Mouse (Mus musculus) layer of hippocampus, postnatal 14 days (tissue): ENCODE measurements around the gene Nos1ap. TPM values are rescaled to one million over a fixed set of nuclear protein-coding genes. Genes with fewer than 3 reads are reported as not detected.
A peak's percentile ranks its signal among the peaks of the same experiment; 100 is the strongest.

ENCODE experiments used
- DNase-seq, 2 experiments: peaks; one replicate each; pipeline ENCODE4 v3.0.0; 2021 to 2022; ENCODE audit warnings: low spot score in 2 of 2, mixed read lengths in 1 of 2
- total RNA-seq, 2 experiments: library from RNA; stranded (reverse); gene quantifications; 2 replicates each; pipeline ENCODE4 v1.2.3; 2021

Nos1ap gene
- total RNA-seq, 2 experiments from 2014 or later, result 127 to 160 TPM

DNA sequence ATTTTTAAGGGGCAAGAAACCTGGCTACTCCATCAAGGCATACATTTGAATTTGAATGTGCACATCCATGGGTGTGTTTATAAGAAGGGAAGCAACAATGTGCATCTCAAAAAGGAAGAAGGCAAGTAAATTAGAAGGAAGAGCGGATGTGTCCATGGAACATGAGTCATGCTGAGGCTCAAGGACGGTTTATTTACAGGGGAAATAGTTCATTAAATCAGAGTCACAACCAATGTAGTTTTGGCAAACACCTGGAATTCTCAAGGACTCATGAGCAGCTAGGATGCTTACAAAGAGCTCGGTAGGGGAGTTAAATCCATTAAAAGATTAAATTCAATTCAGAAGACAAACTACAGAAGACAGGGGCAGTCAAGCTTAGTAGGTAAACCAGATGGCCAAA lies 169.7 kb downstream of the Nos1ap start:
- DNase-seq, result no peak

DNA sequence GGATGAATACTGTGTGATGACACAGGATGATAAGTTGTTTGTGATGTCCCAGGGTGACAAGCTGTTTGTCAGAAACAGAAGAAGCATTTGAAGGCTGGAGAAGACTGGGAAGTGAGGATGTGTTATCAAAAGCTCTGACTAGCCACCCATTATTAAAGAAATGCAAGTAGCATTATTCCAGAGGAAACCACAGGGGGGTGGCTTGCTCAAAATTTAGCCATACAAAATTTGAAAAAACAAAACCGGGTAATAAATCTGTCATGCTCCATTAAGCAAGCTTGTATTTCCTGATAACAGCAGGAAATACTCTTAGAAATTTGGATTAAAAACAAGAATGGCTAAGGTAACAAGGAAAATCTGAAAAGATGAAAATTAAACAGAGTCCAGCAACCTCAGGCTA lies 171.5 kb downstream of the Nos1ap start:
- DNase-seq, result no peak

GRCm38 (mm10) chr1:170416967-170417366 lies 172.7 kb downstream of the Nos1ap start:
- no peak for DNase-seq

- DNase-seq, result no peak
Measured at GRCm38 (mm10) chr1:170416206-170416605, 173.5 kb downstream of the Nos1ap start.

GRCm38 (mm10) chr1:170415395-170415794 lies 174.3 kb downstream of the Nos1ap start:
- no peak for DNase-seq

DNA sequence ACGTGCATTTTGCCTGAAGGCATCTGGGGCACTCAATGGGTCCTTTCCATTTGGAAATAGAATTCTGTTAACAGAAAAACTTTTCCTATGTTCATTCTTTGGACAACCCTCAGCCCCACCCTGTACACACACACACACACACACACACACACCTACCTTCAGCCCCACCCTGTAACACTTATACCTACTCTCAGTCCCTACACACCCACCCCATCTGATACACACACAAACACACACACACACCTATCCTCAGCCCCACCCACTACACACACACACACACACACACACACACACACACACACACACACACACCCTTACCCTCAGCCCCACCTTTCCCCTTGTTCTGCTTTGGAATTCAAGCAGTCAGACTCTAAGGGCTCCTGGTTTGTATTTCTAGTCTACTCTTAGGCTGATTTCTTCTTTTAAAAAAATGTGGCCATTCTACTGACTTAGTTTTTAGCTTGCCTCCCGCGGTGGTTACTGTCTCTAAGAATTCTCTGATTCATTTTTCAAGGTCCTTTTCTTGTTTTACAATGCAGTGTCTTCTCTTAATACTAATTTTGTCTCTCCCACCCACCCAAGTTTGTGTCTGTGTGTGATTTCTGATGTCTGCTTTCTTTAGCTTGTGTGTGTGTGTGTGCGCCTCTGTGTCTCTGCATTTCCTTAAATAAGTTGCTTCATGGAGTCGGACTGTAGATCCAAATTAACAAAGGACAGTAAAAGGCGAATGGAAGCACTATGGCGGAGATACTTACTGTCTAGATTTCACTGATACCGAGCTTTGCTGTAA lies 179.1 kb downstream of the Nos1ap start:
- DNase-seq, result no peak

- no peak for DNase-seq
Measured at GRCm38 (mm10) chr1:170409091-170409490, 180.6 kb downstream of the Nos1ap start.

GRCm38 (mm10) chr1:170406921-170407320 lies 182.7 kb downstream of the Nos1ap start:
- no peak for DNase-seq

- no peak for DNase-seq
Measured at GRCm38 (mm10) chr1:170405152-170405551, 184.5 kb downstream of the Nos1ap start.

- DNase-seq, result no peak
Measured at GRCm38 (mm10) chr1:170402682-170403081, 187.0 kb downstream of the Nos1ap start.

- DNase-seq, result no peak
Measured at GRCm38 (mm10) chr1:170398866-170399265, 190.8 kb downstream of the Nos1ap start.

- no peak for DNase-seq
Measured at GRCm38 (mm10) chr1:170395101-170395500, 194.6 kb downstream of the Nos1ap start.

- no peak for DNase-seq
Measured at GRCm38 (mm10) chr1:170394641-170395040, 195.0 kb downstream of the Nos1ap start.

GRCm38 (mm10) chr1:170392771-170393728 lies 196.6 kb downstream of the Nos1ap start:
- no peak for DNase-seq

GRCm38 (mm10) chr1:170387180-170387912 lies 202.3 kb downstream of the Nos1ap start:
- peak; percentile 49 to 71 for DNase-seq

DNA sequence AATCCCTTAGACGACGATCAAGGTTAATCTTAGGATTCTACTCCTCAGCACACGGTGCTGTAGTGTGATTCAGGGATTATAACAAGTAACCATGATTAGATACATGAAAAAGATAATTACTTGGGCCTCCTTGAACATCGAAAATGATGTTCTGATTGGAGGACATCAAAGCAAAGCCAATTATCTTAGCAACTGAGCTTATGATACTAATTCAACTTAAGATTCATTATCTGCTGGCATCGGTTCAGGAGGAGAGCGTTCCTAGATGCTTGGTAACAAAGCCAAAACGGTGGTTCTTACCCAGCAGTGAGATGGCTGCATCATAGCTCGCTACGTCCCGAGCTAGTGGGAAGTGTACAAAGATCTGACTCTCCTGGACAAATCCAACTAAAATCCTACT lies 204.2 kb downstream of the Nos1ap start:
- no peak for DNase-seq

DNA sequence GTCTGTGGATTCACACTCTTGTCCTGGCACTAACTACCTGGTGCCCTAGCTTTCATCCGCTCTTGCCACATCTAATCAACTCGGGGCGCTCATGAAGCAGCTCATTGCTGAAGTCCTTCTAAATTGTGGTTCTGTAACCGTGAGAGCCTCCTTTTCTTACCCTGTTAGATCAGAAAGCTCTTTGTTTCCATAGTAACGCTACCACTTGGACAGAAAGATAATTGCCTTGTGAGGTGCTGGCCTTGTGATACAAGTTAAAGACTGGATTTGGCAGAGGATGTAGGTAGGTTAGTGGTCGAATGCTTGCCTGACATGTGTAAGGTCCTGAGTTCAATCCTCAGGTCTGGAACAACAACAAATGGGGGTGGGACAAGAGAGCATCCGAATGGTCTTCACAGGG lies 206.1 kb downstream of the Nos1ap start:
- no peak for DNase-seq

GRCm38 (mm10) chr1:170381457-170381856 lies 208.2 kb downstream of the Nos1ap start:
- no peak for DNase-seq

GRCm38 (mm10) chr1:170380505-170380904 lies 209.2 kb downstream of the Nos1ap start:
- no peak for DNase-seq

GRCm38 (mm10) chr1:170375721-170376120 lies 213.9 kb downstream of the Nos1ap start:
- DNase-seq, result no peak

- no peak for DNase-seq
Measured at GRCm38 (mm10) chr1:170373750-170374149, 215.9 kb downstream of the Nos1ap start.
